ENCODE assay signal across 7 mouse cellular contexts in genomic region chr3:130818467-130819030, GRCm38 (mm10).
A peak's percentile ranks its signal among the peaks of the same experiment; 100 is the strongest.
DNase-seq lines count a peak whose midpoint lies in the region; ATAC-seq lines count a peak whose summit lies in the region.

No protein-coding gene starts in this region.

- H3K27ac ChIP-seq in embryonic facial prominence, embryonic 13.5 days: 0 out of 2 replicates have a peak overlapping the region, but pooled peaks have one; percentile 12
- H3K27ac ChIP-seq in limb, embryonic 12.5 days: no peak overlapping the region
- H3K27ac ChIP-seq in midbrain, embryonic 15.5 days: peak overlapping the region; percentile 71

- H3K4me2 ChIP-seq in embryonic facial prominence, embryonic 13.5 days: peak overlapping the region; percentile 61
- H3K4me2 ChIP-seq in limb, embryonic 12.5 days: peak overlapping the region; percentile 56
- peak overlapping the region; percentile 46 for H3K4me2 ChIP-seq in midbrain, embryonic 15.5 days

- peak overlapping the region; percentile 32 for H3K4me3 ChIP-seq in embryonic facial prominence, embryonic 13.5 days
- peak overlapping the region; percentile 21 for H3K4me3 ChIP-seq in limb, embryonic 12.5 days (replicated peaks)
- peak overlapping the region; percentile 27 for H3K4me3 ChIP-seq in midbrain, embryonic 15.5 days

- H3K36me3 ChIP-seq in embryonic facial prominence, embryonic 13.5 days: no peaks in the 10 kb centered on the region
- no peaks in the 10 kb centered on the region for H3K36me3 ChIP-seq in limb, embryonic 12.5 days
- H3K36me3 ChIP-seq in midbrain, embryonic 15.5 days (replicated peaks): no peaks in the 10 kb centered on the region

- H3K4me1 ChIP-seq in embryonic facial prominence, embryonic 13.5 days: peaks cover 26% of the 10 kb centered on the region
- peaks cover 9% of the 10 kb centered on the region for H3K4me1 ChIP-seq in limb, embryonic 12.5 days (replicated peaks)
- peaks cover 9% of the 10 kb centered on the region for H3K4me1 ChIP-seq in midbrain, embryonic 15.5 days

- H3K9me3 ChIP-seq in embryonic facial prominence, embryonic 13.5 days: 0 out of 2 replicates have a peak, but pooled peaks cover 2% of the 10 kb centered on the region
- no peaks in the 10 kb centered on the region for H3K9me3 ChIP-seq in limb, embryonic 12.5 days
- H3K9me3 ChIP-seq in midbrain, embryonic 15.5 days: no peaks in the 10 kb centered on the region

- no peak for ATAC-seq in embryonic facial prominence, embryonic 13.5 days (ENCODE audit: insufficient number of reproducible peaks, insufficient read depth, low FRiP score, low TSS enrichment, low read depth)
- 0 out of 2 replicates have a peak, but pooled peaks have one; percentile 24 for ATAC-seq in limb, embryonic 12.5 days (ENCODE audit: insufficient number of reproducible peaks, insufficient read depth, low FRiP score, low TSS enrichment, low read depth)
- peak; percentile 87 for ATAC-seq in midbrain, embryonic 15.5 days (replicated peaks)

- DNase-seq in adrenal gland, postnatal 25 days: peak; percentile 91
- peak; percentile 71 for DNase-seq in heart, adult 8-10 months (ENCODE audit: low spot score)
- DNase-seq in kidney, adult 8-10 months: peak; percentile 67 to 85
- peak; percentile 64 to 88 for DNase-seq in spleen, adult 18-20 months

- 1% methylated on average over 18 of the region's 18 CpGs for WGBS in embryonic facial prominence, embryonic 13.5 days
- under 1% methylated on average over 18 of the region's 18 CpGs for WGBS in limb, embryonic 12.5 days
- WGBS in midbrain, embryonic 15.5 days: under 1% methylated on average over 18 of the region's 18 CpGs

- H3K27me3 ChIP-seq in embryonic facial prominence, embryonic 13.5 days: no peaks in the 10 kb centered on the region
- no peaks in the 10 kb centered on the region for H3K27me3 ChIP-seq in limb, embryonic 12.5 days
- no peaks in the 10 kb centered on the region for H3K27me3 ChIP-seq in midbrain, embryonic 15.5 days (replicated peaks)

- peak overlapping the region; percentile 47; the same call in 1 of the 2 replicates for H3K9ac ChIP-seq in embryonic facial prominence, embryonic 13.5 days
- H3K9ac ChIP-seq in limb, embryonic 12.5 days (replicated peaks): peak overlapping the region; percentile 42; the same call in 1 of the 2 replicates
- peak overlapping the region; percentile 30; the same call in 1 of the 2 replicates for H3K9ac ChIP-seq in midbrain, embryonic 15.5 days
